Mouse (Mus musculus) layer of hippocampus, postnatal 10 days (tissue): ENCODE data around the gene Il18. TPM values are rescaled to one million over a fixed set of nuclear protein-coding genes. Genes with fewer than 3 reads are reported as not detected.
A peak's percentile ranks its signal among the peaks of the same experiment; 100 is the strongest.
"Not testable (repeated sequence)": the region's sequence is repeated elsewhere in the genome, so short reads cannot be mapped to it uniquely, and the experiment has no call there.

ENCODE experiments used
- DNase-seq, 2 experiments: peaks; one replicate each; pipeline ENCODE4 v3.0.0; 2021; ENCODE audit warnings: low spot score in 2 of 2
- total RNA-seq, 2 experiments: library from RNA; stranded (reverse); gene quantifications; 2 replicates each; pipeline ENCODE4 v1.2.3; 2021

The Il18 gene
- total RNA-seq, 2 experiments from 2014 or later = 23.8 to 27.2 TPM

DNA sequence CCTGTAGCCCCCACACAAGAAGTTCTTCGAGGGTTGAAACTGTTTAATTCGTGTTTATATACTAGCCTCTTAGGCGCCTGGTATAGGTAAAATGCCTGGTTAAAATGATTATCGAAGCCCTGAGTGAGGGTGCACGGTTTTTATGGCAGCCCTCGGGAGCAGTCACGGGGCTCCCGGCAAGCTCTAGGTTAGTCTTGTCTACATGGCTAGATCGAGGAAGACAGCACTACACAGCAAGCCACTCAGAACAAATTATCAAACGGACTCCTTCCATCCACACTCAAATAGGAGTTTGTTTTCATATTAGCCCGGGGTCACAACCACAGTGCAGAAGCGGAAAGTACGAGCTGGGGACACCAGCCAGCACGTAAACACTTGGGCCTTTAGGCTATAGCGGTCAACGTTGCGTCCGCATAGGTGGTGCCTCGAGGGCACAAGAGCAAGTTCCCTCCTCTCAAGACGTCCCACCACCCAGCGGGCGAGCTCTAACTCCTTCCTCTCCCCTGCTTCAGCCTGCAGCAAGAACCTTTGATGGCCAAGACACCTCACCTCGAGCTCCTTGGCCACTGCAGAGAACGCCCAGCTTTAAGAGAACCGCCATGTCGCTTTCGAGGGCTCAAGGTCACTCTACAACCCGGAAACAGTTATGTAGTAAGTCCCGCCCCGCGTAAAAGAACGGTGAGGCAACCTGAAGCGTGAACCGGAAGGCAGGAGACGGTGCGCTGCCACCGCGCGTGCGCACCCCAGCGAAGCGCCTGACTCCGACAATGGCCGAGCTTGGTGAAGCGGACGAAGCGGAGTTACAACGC is 48.8 kb downstream of the Il18 start, which contains the start of the genes Sdhd and Timm8b:
Gene Sdhd, minus strand, starts transcription at position 624 of the 809 bp plus-strand sequence.
Gene Timm8b, plus strand, starts transcription at position 722 of the 809 bp plus-strand sequence.
- DNase-seq = peak; percentile 90 to 93

DNA sequence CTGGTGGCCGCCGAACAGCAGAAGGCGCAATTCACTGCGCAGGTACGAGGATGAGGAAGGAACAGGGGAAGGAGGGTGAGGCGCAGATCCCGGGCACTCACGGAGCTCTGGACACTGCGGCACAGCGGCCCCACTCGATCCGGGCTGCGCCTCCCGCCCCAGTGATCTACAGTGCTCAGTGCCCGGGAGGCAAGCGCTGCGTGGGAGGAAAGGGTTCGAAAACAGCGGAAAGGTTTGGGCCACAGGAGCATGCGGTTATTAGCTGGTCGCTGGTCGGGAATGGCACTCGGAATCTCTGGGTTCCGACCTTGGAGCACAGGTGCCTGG is 49.3 kb downstream of the Il18 start:
- DNase-seq = no peak

- DNase-seq = no peak
Measured at GRCm38 (mm10) chr9:50604338-50604737, 49.7 kb downstream of the Il18 start.

DNA sequence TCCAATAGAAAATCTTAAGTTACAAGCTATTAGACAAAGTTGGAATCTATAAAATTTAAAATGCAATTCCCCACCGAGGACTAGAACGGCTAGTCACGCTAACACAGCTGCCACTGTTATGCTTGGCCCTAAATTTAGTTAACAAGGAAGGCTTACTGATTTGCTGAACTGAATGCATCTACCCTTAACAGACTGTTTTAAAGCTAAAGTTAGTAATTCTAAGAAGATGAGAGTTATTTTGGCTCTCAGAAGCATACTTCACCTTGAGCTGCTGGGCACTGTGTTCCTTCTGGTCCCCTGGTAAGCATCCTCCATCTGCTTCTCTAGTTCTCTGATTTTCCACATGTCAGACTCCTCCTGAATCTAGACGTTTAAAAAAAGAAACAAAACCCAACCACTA is 57.5 kb downstream of the Il18 start:
- no peak for DNase-seq

DNA sequence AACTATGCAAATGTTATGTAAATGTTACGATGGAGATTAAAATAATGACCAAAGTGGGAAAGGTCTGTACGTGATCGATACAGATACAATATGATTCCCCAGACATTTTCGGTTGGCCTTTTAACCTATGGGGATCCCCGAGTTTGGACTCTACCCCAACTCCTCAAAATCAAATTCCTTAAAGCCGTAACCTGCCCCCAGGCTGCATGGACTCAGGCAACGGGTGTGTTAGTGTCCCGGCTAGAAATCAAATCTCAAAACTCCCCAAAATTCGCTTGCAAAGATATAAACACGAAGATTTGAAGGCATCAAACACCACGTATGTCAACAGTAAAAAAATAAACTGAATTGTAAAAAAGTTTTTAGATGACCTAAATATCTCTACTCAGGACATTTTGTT is 61.5 kb downstream of the Il18 start:
- no peak for DNase-seq

DNA sequence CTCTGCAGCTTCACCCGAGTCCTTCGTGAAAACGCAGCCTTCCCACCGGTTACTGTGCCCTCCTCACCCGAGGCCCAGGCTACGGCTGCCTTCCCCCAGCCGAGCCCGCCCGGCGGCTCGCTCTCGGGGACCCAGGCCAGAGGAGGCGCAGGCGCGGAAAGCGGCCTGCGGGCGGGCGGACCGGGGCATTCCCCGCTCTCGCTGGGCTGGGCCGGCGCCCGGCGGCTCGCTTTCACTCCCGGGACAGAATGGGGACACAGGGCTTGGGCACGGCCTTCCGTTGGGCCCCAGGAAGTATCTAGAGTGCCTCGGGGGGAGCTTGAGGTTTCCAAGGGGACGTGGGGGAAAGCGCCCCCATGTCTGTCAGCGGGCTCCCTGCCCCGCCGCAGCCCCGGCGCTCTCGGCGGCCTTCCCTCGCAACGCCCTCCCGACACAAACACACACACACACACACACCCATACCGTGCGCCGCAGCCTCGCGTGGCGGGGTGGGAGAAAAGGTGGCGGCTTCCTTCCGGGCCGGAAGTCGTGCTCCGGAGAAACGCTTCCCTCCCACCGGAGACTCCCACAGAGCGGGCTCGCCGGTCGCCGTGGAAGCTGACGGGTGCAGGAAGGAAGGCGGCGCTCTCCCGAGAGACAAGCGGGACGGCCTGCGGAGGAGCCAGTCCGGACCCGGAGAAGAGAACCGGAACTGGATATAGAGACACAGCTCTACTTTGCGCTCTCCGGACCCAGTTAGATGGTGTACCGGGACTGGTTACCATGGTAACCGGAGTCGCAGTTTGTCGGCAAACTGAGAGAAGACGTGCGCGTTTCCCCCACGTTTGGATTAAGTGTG is 62.4 kb downstream of the Il18 start, which contains the start of the genes Pih1d2 and Nkapd1:
Gene Pih1d2, plus strand, starts transcription at position 556 of the 838 bp plus-strand sequence.
Gene Nkapd1, minus strand, starts transcription at position 699 of the 838 bp plus-strand sequence.
- peak; percentile 94 to 95 for DNase-seq

DNA sequence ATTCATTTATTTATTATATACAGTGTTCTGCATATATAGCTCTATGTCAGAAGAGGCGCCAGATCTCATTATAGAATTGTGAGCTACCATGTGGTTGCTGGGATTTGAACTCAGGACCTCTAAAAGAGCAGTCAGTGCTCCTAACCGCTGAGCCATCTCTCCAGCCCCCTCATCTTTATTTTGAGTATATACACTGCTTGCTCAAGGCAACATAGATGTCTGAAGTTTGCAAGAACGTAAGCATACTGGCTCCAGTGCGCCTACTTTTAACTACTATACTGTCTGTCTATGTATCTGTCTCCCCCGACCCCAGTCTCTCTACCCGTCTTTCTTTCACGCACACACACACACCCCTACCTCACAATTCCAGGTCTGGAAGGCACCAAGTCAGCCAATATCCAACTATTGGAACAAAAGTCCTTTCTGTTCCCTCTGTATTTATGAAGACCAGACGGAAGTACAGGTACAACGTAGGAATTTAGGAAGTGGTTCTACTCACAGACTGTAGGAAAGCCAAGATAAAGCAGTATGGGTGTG is 63.2 kb downstream of the Il18 start:
- DNase-seq = no peak

- not testable (repeated sequence) for DNase-seq
Measured at GRCm38 (mm10) chr9:50630903-50631302, 76.3 kb downstream of the Il18 start.

Other genes starting within 250 kb of the Il18 start
- 100 to 1,000 TPM; 384 to 390 TPM for gene Rpl10-ps3, start 209.9 kb upstream of the Il18 start, total RNA-seq
- under 1 TPM in 1 of 2 experiments, not detected in 1; 0.27 TPM for gene Plet1, start 60.3 kb upstream of the Il18 start, total RNA-seq
- 10 to 100 TPM; 38.2 to 42.9 TPM for gene Pts, start 26.1 kb upstream of the Il18 start, total RNA-seq
- 1 to 10 TPM; 1.9 to 2.0 TPM for gene Bco2, start 354 bp downstream of the Il18 start, total RNA-seq
- not detected for gene Tex12, start 6.5 kb downstream of the Il18 start, total RNA-seq
- gene Sdhd, start 49.0 kb downstream of the Il18 start, total RNA-seq = 100 to 1,000 TPM; 140 to 155 TPM
- gene Timm8b, start 49.1 kb downstream of the Il18 start, total RNA-seq = 100 to 1,000 TPM; 217 to 234 TPM
- 1 to 10 TPM; 1.9 to 3.1 TPM for gene Pih1d2, start 62.5 kb downstream of the Il18 start, total RNA-seq
- 10 to 100 TPM; 24.4 to 26.4 TPM for gene Nkapd1, start 62.6 kb downstream of the Il18 start, total RNA-seq
- 100 to 1,000 TPM; 128 to 140 TPM for gene Dlat, start 105.0 kb downstream of the Il18 start, total RNA-seq
- 10 to 100 TPM; 65.0 to 66.6 TPM for gene Dixdc1, start 184.7 kb downstream of the Il18 start, total RNA-seq
- gene 2310030G06Rik, start 191.7 kb downstream of the Il18 start, total RNA-seq = 1 to 10 TPM; 1.3 to 1.8 TPM
- gene Cryab, start 196.5 kb downstream of the Il18 start, total RNA-seq = 10 to 100 TPM; 43.1 to 44.7 TPM
- 1 to 10 TPM in 1 of 2 experiments, under 1 TPM in 1; 0.85 to 1.1 TPM for gene Hspb2, start 197.5 kb downstream of the Il18 start, total RNA-seq
- gene Fdxacb1, start 213.4 kb downstream of the Il18 start, total RNA-seq = 1 to 10 TPM; 5.5 to 6.2 TPM
- gene Alg9, start 220.2 kb downstream of the Il18 start, total RNA-seq = 10 to 100 TPM; 35.3 to 35.6 TPM
- gene 1110032A03Rik, start 220.7 kb downstream of the Il18 start, total RNA-seq = 10 to 100 TPM; 25.8 to 29.4 TPM